Mouse (Mus musculus) adrenal gland, postnatal 10 days (tissue): ENCODE data around the gene Tas2r126. TPM values are rescaled to one million over a fixed set of nuclear protein-coding genes. Genes with fewer than 3 reads are reported as not detected.

Experiments used
- total RNA-seq, 2 experiments: library from RNA; stranded (reverse); gene quantifications; 2 replicates each; pipeline ENCODE4 v1.2.3; 2021

The Tas2r126 gene
- total RNA-seq, 2 experiments from 2014 or later: 0.48 to 1.3 TPM

Other genes starting within 250 kb of the Tas2r126 start
- gene Tas2r144, start 219.2 kb upstream of the Tas2r126 start, total RNA-seq: not detected
- gene Gstk1, start 188.6 kb upstream of the Tas2r126 start, total RNA-seq: 10 to 100 TPM; 77.8 TPM
- under 1 TPM; 0.45 to 0.70 TPM for gene Tmem139, start 172.6 kb upstream of the Tas2r126 start, total RNA-seq
- gene Casp2, start 169.6 kb upstream of the Tas2r126 start, total RNA-seq: 10 to 100 TPM; 20.9 to 33.4 TPM
- 1 to 10 TPM in 1 of 2 experiments, under 1 TPM in 1; 0.81 to 5.7 TPM for gene Clcn1, start 147.8 kb upstream of the Tas2r126 start, total RNA-seq
- gene Fam131b, start 109.9 kb upstream of the Tas2r126 start, total RNA-seq: 1 to 10 TPM in 1 of 2 experiments, under 1 TPM in 1; 0.81 to 1.2 TPM
- 100 to 1,000 TPM in 1 of 2 experiments, 10 to 100 TPM in 1; 73.1 to 112 TPM for gene Zyx, start 84.9 kb upstream of the Tas2r126 start, total RNA-seq
- gene Epha1, start 61.3 kb upstream of the Tas2r126 start, total RNA-seq: 1 to 10 TPM; 2.8 to 8.6 TPM
- 1 to 10 TPM; 1.0 to 1.9 TPM for gene Tas2r143, start 34.3 kb upstream of the Tas2r126 start, total RNA-seq
- 1 to 10 TPM in 1 of 2 experiments, under 1 TPM in 1; 0.99 to 2.0 TPM for gene Tas2r135, start 29.1 kb upstream of the Tas2r126 start, total RNA-seq
- gene Olfr458, start 30.7 kb downstream of the Tas2r126 start, total RNA-seq: not detected
- gene Olfr457, start 41.8 kb downstream of the Tas2r126 start, total RNA-seq: not detected
- gene Olfr456, start 52.7 kb downstream of the Tas2r126 start, total RNA-seq: not detected
- gene Olfr455, start 113.1 kb downstream of the Tas2r126 start, total RNA-seq: not detected
- gene Tcaf3, start 163.2 kb downstream of the Tas2r126 start, total RNA-seq: not detected
- gene Tcaf2, start 210.7 kb downstream of the Tas2r126 start, total RNA-seq: 1 to 10 TPM; 7.8 to 8.9 TPM